Comparison of ENCODE assay signal across 7 mouse cellular contexts in genomic region chr11:98796515-98797216, GRCm38 (mm10). TPM values are rescaled to one million over a fixed set of nuclear protein-coding genes. Genes with fewer than 3 reads are reported as not detected.
A peak's percentile ranks its signal among the peaks of the same experiment; 100 is the strongest.
DNase-seq lines count a peak whose midpoint lies in the region; ATAC-seq and TF ChIP-seq lines count a peak whose summit lies in the region.

No protein-coding gene starts in this region.

- WGBS in cerebellum, adult 2 months: 1% methylated on average over 23 of the region's 23 CpGs
- WGBS in hindbrain, embryonic 11.5 days: 6% methylated on average over 23 of the region's 23 CpGs
- WGBS in macrophage (ENCODE audit: missing documents): 4% methylated on average over 23 of the region's 23 CpGs

- peaks cover 56% of the 10 kb centered on the region for H3K79me2 ChIP-seq in macrophage (ENCODE audit: inconsistent target)

- peak overlapping the region; percentile 100 for H3K9ac ChIP-seq in hindbrain, embryonic 11.5 days (ENCODE audit: low read depth, low read length)

- no peak for TF ChIP-seq CTCF in cerebellum, adult 2 months (IDR thresholded peaks at IDR 0.05; ENCODE audit: borderline replicate concordance, insufficient read depth, low read depth, low read length)

- no peaks in the 10 kb centered on the region for H3K9me3 ChIP-seq in hindbrain, embryonic 11.5 days (ENCODE audit: control insufficient read depth, low read length)

- peaks cover 5% of the 10 kb centered on the region; the same call in 1 of the 2 replicates for H3K4me1 ChIP-seq in cerebellum, adult 2 months (ENCODE audit: control insufficient read depth, insufficient read depth, low read length)
- H3K4me1 ChIP-seq in hindbrain, embryonic 11.5 days (replicated peaks; ENCODE audit: control insufficient read depth, insufficient read depth, low read length): peaks cover 13% of the 10 kb centered on the region

- peak; percentile 51; the same call in 1 of the 2 replicates for ATAC-seq in hindbrain, embryonic 11.5 days (ENCODE audit: low FRiP score)

- peak overlapping the region; percentile 84 for H3K4me3 ChIP-seq in cerebellum, adult 2 months (replicated peaks; ENCODE audit: insufficient read depth, low read depth, low read length)
- peak overlapping the region; percentile 100 for H3K4me3 ChIP-seq in hindbrain, embryonic 11.5 days (ENCODE audit: low read depth, low read length)
- peak overlapping the region; percentile 81 for H3K4me3 ChIP-seq in macrophage (ENCODE audit: inconsistent target)

- H3K27ac ChIP-seq in cerebellum, adult 2 months (ENCODE audit: insufficient read depth, low read length): peak overlapping the region; percentile 83
- H3K27ac ChIP-seq in hindbrain, embryonic 11.5 days (ENCODE audit: low read depth, low read length): peak overlapping the region; percentile 100
- peak overlapping the region; percentile 50 for H3K27ac ChIP-seq in macrophage

- peaks cover 5% of the 10 kb centered on the region; the same call in 1 of the 2 replicates for H3K36me3 ChIP-seq in hindbrain, embryonic 11.5 days (ENCODE audit: control insufficient read depth, insufficient read depth, low read length)
- peaks cover 15% of the 10 kb centered on the region for H3K36me3 ChIP-seq in macrophage (ENCODE audit: inconsistent target)

- H3K4me2 ChIP-seq in hindbrain, embryonic 11.5 days (replicated peaks; ENCODE audit: low read depth, low read length): peak overlapping the region; percentile 84

- no peaks in the 10 kb centered on the region for H3K27me3 ChIP-seq in cerebellum, adult 2 months (ENCODE audit: control insufficient read depth, insufficient read depth, low read length)
- no peaks in the 10 kb centered on the region for H3K27me3 ChIP-seq in hindbrain, embryonic 11.5 days (ENCODE audit: control insufficient read depth, insufficient read depth, low read length)

- peak; percentile 79 for DNase-seq in NIH3T3 (ENCODE audit: low read depth)
- DNase-seq in cerebellum, adult 2 months: peak; percentile 75 to 83
- peak; percentile 78 for DNase-seq in forelimb bud, embryonic 11.5 days (ENCODE audit: low read depth, low spot score)
- peak; percentile 90 for DNase-seq in hindbrain, embryonic 11.5 days (ENCODE audit: low spot score)
- DNase-seq in layer of hippocampus, postnatal 25 days (ENCODE audit: extremely low spot score in 1 of 2, low spot score in 1 of 2): peak; percentile 71 to 75
- peak; percentile 76 for DNase-seq in right cerebral cortex, postnatal 25 days

- TF ChIP-seq POLR2A in cerebellum, adult 2 months (IDR thresholded peaks at IDR 0.05; ENCODE audit: borderline replicate concordance, insufficient read depth, low read length): peak; percentile 33; the same call in 1 of the 2 replicates

RNA-seq across cellular contexts. Expression of gene Msl1, which starts 1.4 kb away (rescaled TPM):
- 99.1 and 103 TPM in 2 replicates for polyA plus RNA-seq in cerebellum, adult 2 months (2012; rRNA removed)
- 25.0 and 28.0 TPM in 2 replicates for polyA plus RNA-seq in hindbrain, embryonic 11.5 days (2014; fragmentation: Nextera tagmentation; extraction: Ambion mirVana)
- 100 to 1,000 TPM; 170 to 176 TPM for total RNA-seq in layer of hippocampus, postnatal 25 days (2021)
- total RNA-seq in macrophage (2018; cell fraction: chromatin; rRNA removed): 100 to 1,000 TPM in 4 of 26 experiments, 10 to 100 TPM in 22; 26.6 to 124 (median 61.3) TPM
- 10 to 100 TPM; 35.5 to 64.0 (median 51.6) TPM for total RNA-seq in macrophage (2018; cell fraction: cytosol; rRNA removed)
- total RNA-seq in macrophage (2018; cell fraction: nucleus; rRNA removed): 100 to 1,000 TPM in 7 of 26 experiments, 10 to 100 TPM in 19; 40.3 to 121 (median 76.1) TPM
- polyA plus RNA-seq in macrophage (2018): 40.0 to 80.9 TPM (median 44.0 TPM) in 3 replicates

RNA-seq across cellular contexts. Expression of gene Casc3, which starts 8.0 kb away (rescaled TPM):
- 55.5 TPM in 2 replicates for polyA plus RNA-seq in cerebellum, adult 2 months (2012; rRNA removed)
- polyA plus RNA-seq in hindbrain, embryonic 11.5 days (2014; fragmentation: Nextera tagmentation; extraction: Ambion mirVana): 44.6 and 49.6 TPM in 2 replicates
- total RNA-seq in layer of hippocampus, postnatal 25 days (2021): 10 to 100 TPM; 53.3 to 60.6 TPM
- 100 to 1,000 TPM in 5 of 26 experiments, 10 to 100 TPM in 21; 26.5 to 137 (median 57.5) TPM for total RNA-seq in macrophage (2018; cell fraction: chromatin; rRNA removed)
- 10 to 100 TPM; 21.0 to 40.3 (median 26.0) TPM for total RNA-seq in macrophage (2018; cell fraction: cytosol; rRNA removed)
- 10 to 100 TPM; 28.9 to 86.2 (median 50.2) TPM for total RNA-seq in macrophage (2018; cell fraction: nucleus; rRNA removed)
- polyA plus RNA-seq in macrophage (2018): 21.2 to 29.9 TPM (median 22.1 TPM) in 3 replicates

RNA-seq across cellular contexts. Expression of gene Nr1d1, which starts 21.5 kb away (rescaled TPM):
- polyA plus RNA-seq in cerebellum, adult 2 months (2012; rRNA removed): 144 and 167 TPM in 2 replicates
- 0.92 and 1.4 TPM in 2 replicates for polyA plus RNA-seq in hindbrain, embryonic 11.5 days (2014; fragmentation: Nextera tagmentation; extraction: Ambion mirVana)
- 10 to 100 TPM; 78.1 to 92.2 TPM for total RNA-seq in layer of hippocampus, postnatal 25 days (2021)
- total RNA-seq in macrophage (2018; cell fraction: chromatin; rRNA removed): 10 to 100 TPM in 3 of 26 experiments, 1 to 10 TPM in 19, under 1 TPM in 2, not detected in 2; 0.22 to 19.5 (median 1.8) TPM
- total RNA-seq in macrophage (2018; cell fraction: cytosol; rRNA removed): 10 to 100 TPM in 3 of 26 experiments, 1 to 10 TPM in 22, under 1 TPM in 1; 0.80 to 16.2 (median 2.0) TPM
- total RNA-seq in macrophage (2018; cell fraction: nucleus; rRNA removed): 10 to 100 TPM in 6 of 26 experiments, 1 to 10 TPM in 14, under 1 TPM in 6; 0.30 to 28.5 (median 1.6) TPM
- polyA plus RNA-seq in macrophage (2018): 3.0 to 7.6 TPM (median 4.9 TPM) in 3 replicates

RNA-seq across cellular contexts. Expression of gene Rapgefl1, which starts 39.9 kb away (rescaled TPM):
- polyA plus RNA-seq in cerebellum, adult 2 months (2012; rRNA removed): 56.8 and 58.0 TPM in 2 replicates
- polyA plus RNA-seq in hindbrain, embryonic 11.5 days (2014; fragmentation: Nextera tagmentation; extraction: Ambion mirVana): 2.0 and 2.2 TPM in 2 replicates
- 100 to 1,000 TPM; 185 to 222 TPM for total RNA-seq in layer of hippocampus, postnatal 25 days (2021)
- total RNA-seq in macrophage (2018; cell fraction: chromatin; rRNA removed): 1 to 10 TPM in 7 of 26 experiments, under 1 TPM in 14, not detected in 5; 0.20 to 4.3 (median 0.79) TPM
- total RNA-seq in macrophage (2018; cell fraction: cytosol; rRNA removed): under 1 TPM; 0.03 to 0.42 (median 0.21) TPM
- total RNA-seq in macrophage (2018; cell fraction: nucleus; rRNA removed): 1 to 10 TPM in 2 of 26 experiments, under 1 TPM in 18, not detected in 6; 0.23 to 1.8 (median 0.70) TPM
- polyA plus RNA-seq in macrophage (2018): 0.23 to 0.34 TPM (median 0.31 TPM) in 3 replicates

RNA-seq across cellular contexts. Expression of gene Thra, which starts 56.2 kb away (rescaled TPM):
- polyA plus RNA-seq in cerebellum, adult 2 months (2012; rRNA removed): 439 and 447 TPM in 2 replicates
- 34.7 and 41.4 TPM in 2 replicates for polyA plus RNA-seq in hindbrain, embryonic 11.5 days (2014; fragmentation: Nextera tagmentation; extraction: Ambion mirVana)
- 1,000 to 10,000 TPM; 1,027 to 1,094 TPM for total RNA-seq in layer of hippocampus, postnatal 25 days (2021)
- 10 to 100 TPM in 20 of 26 experiments, 1 to 10 TPM in 6; 3.6 to 48.8 (median 15.3) TPM for total RNA-seq in macrophage (2018; cell fraction: chromatin; rRNA removed)
- total RNA-seq in macrophage (2018; cell fraction: cytosol; rRNA removed): 10 to 100 TPM in 17 of 26 experiments, 1 to 10 TPM in 9; 6.7 to 18.6 (median 11.3) TPM
- total RNA-seq in macrophage (2018; cell fraction: nucleus; rRNA removed): 10 to 100 TPM in 12 of 26 experiments, 1 to 10 TPM in 14; 4.3 to 29.5 (median 9.6) TPM
- 8.2 to 12.1 TPM (median 9.8 TPM) in 3 replicates for polyA plus RNA-seq in macrophage (2018)

Comparison
In these comparisons a context has a peak if more than half of its experiments do, and no peak if none do; other contexts are left out.
1. Peak in every context shown above with its lines: DNase-seq, ATAC-seq, H3K4me3 ChIP-seq and H3K27ac ChIP-seq.
2. H3K27ac ChIP-seq: peak in every context shown above with its lines; median percentile 100 in hindbrain, embryonic 11.5 days; 83 in cerebellum, adult 2 months; 50 in macrophage.
3. RNA of gene Nr1d1, which starts 21.5 kb away (polyA plus RNA-seq): 144 to 167 TPM in cerebellum, adult 2 months; 3.0 to 7.6 TPM in macrophage and 0.92 to 1.4 TPM in hindbrain, embryonic 11.5 days; every median in the first group is over 10 times any median in the second.